Mouse (Mus musculus) thymus, adult 2 months (tissue): Measurements from ENCODE around the gene Pmp22. TPM values are rescaled to one million over a fixed set of nuclear protein-coding genes. Genes with fewer than 3 reads are reported as not detected.

Source experiments
- DNase-seq: peaks from one replicate; pipeline ENCODE4 v3.0.0; 2021
- H3K27ac ChIP-seq: fragments of 200-500 bp; 2 replicates; pipeline ENCODE4 v1.5.1; 2012; ENCODE audit warnings: low read length, control low read depth; ENCODE audit not compliant: control insufficient read depth, insufficient read depth
- H3K27me3 ChIP-seq: fragments of 200-500 bp; 2 replicates; pipeline ENCODE4 v1.6.1; 2012; ENCODE audit warnings: mild to moderate bottlenecking, low read length, moderate library complexity, mixed read lengths; ENCODE audit not compliant: control insufficient read depth, insufficient read depth
- H3K36me3 ChIP-seq: fragments of 200-500 bp; 2 replicates; pipeline ENCODE4 v1.6.1; 2012; ENCODE audit warnings: mild to moderate bottlenecking, low read length, moderate library complexity; ENCODE audit not compliant: control insufficient read depth, insufficient read depth
- H3K4me1 ChIP-seq: fragments of 200-500 bp; replicated peaks from 2 replicates; pipeline ENCODE4 v1.6.1; 2012; ENCODE audit warnings: low read length; ENCODE audit not compliant: control insufficient read depth, insufficient read depth
- H3K4me3 ChIP-seq: fragments of 200-500 bp; 2 replicates; pipeline ENCODE4 v1.5.1; 2012; ENCODE audit warnings: mild to moderate bottlenecking, low read length, control low read depth, moderate library complexity; ENCODE audit not compliant: control insufficient read depth, insufficient read depth
- CTCF ChIP-seq: fragments of 200-500 bp; IDR thresholded peaks from 2 replicates; pipeline ENCODE4 v1.5.1; 2012; ENCODE audit warnings: mild to moderate bottlenecking, control low read depth, low read length, moderate library complexity, borderline replicate concordance; ENCODE audit not compliant: control insufficient read depth, poor library complexity, insufficient read depth; ENCODE audit errors: extremely low read depth
- POLR2A ChIP-seq: fragments of 200-500 bp; IDR thresholded peaks from 2 replicates; pipeline ENCODE4 v1.6.1; 2012; ENCODE audit warnings: mild to moderate bottlenecking, low read length, control low read depth, moderate library complexity; ENCODE audit not compliant: control insufficient read depth, poor library complexity, insufficient read depth; ENCODE audit errors: extremely low read depth
- WGBS: fragments of 180-500 bp; shearing (Covaris S2); methylation state at CpG from one replicate; pipeline ENCODE4 v1.1.7; 2018; 5-methylcytosine and 5-hydroxymethylcytosine counted together
- polyA plus RNA-seq: library from polyadenylated mRNA; depleted of rRNA; stranded (reverse); fragments of >200 nt; gene quantifications from 2 replicates; pipeline ENCODE4 v1.2.3, GENCODE M21; 2012

Pmp22 gene
- polyA plus RNA-seq, 1 experiment: 24.2 TPM

GRCm38 (mm10) chr11:63131001-63131692 lies 2.4 kb downstream of the Pmp22 start:
- no peak overlapping the region for H3K27ac ChIP-seq
- 12% methylated on average over 33 of the region's 33 CpGs for WGBS
- H3K4me1 ChIP-seq: no peaks in the 10 kb centered on the region
- H3K27me3 ChIP-seq: peaks cover 6% of the 10 kb centered on the region; the same call in 1 of the 2 replicates
- TF ChIP-seq CTCF: no peak
- TF ChIP-seq POLR2A: no peak
- H3K36me3 ChIP-seq: no peaks in the 10 kb centered on the region
- no peak for DNase-seq
- no peak overlapping the region for H3K4me3 ChIP-seq

DNA sequence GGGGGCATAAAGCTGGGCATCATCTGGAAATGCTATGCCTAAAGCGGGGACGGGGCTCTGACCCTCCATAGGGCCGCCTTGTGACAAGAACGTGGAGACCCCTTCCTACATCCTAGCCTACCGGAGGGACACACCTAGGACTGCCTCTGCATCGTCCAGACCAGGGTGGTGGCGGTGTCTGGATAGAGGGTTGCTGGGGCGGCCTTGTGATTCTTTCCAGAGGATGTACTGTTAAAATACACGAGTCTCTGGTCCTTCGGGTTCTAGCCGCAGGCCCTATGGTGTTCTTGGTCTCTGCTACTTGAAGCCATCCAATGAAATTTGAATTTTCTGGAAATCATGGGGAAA lies 2.9 kb downstream of the Pmp22 start:
- Histone ChIP-seq H3K4me3 (no peak overlapping the region), H3K27ac (no peak overlapping the region), H3K36me3 (no peaks in the 10 kb centered on the region), H3K4me1 (no peaks in the 10 kb centered on the region), H3K27me3 (peaks cover 6% of the 10 kb centered on the region; the same call in 1 of the 2 replicates)
- DNase-seq: no peak
- WGBS: 11% methylated on average over 11 of the region's 11 CpGs
- TF ChIP-seq CTCF: no peak
- TF ChIP-seq POLR2A: no peak

- WGBS: 12% methylated on average over 11 of the region's 11 CpGs
- peaks cover 6% of the 10 kb centered on the region; the same call in 1 of the 2 replicates for H3K27me3 ChIP-seq
- no peaks in the 10 kb centered on the region for H3K4me1 ChIP-seq
- no peak overlapping the region for H3K4me3 ChIP-seq
- TF ChIP-seq POLR2A (no peak), CTCF (no peak)
- H3K36me3 ChIP-seq: no peaks in the 10 kb centered on the region
- DNase-seq: no peak
- no peak overlapping the region for H3K27ac ChIP-seq
These were observed 3.3 kb downstream of the Pmp22 start for GRCm38 (mm10) chr11:63132151-63132500.

DNA sequence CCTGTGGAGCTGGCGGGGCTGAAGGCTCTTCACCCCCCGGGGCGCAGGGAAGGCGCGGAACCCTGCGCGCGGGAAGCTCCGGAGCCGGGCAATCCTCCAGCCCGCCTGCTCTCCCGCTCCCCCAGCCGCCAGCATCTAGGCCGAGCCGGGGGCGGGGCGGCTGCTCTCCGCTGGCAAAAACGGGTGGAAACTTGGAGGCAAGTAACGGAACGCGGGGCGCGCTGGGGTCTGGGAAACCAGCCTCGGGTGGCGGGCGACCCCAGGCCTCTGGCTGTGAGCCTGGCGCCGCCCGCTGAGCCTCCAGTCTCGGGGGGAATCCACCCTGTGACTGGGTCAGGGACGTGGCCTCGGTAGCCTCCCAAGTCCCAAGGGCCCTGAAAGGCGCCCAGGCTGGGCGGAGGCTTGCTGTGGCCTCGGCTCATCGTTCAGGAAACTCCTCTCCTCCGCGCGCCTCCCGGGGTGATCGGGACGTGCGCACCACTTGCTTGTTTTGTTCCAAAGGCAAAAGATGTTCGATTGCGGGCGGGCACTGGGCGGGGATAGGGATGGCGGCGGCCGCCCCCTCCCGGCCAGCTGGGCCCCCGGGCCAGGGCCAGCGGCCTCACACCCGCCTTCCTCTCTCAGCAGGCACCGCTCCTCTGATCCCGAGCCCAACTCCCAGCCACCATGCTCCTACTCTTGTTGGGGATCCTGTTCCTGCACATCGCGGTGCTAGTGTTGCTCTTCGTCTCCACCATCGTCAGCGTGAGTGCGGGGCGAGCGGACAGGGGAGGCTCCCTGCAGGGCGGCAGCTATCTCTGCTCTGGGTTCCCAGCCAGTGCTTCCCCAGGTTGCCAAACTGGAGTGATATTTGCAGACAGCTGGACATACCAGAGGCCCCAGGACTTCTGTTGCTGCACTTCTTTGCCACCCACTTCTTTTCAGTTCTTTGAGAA lies 4.0 kb downstream of the Pmp22 start:
- 0 out of 2 replicates have a peak overlapping the region, but pooled peaks have one; percentile 10 for H3K4me3 ChIP-seq
- DNase-seq: no peak

DNA sequence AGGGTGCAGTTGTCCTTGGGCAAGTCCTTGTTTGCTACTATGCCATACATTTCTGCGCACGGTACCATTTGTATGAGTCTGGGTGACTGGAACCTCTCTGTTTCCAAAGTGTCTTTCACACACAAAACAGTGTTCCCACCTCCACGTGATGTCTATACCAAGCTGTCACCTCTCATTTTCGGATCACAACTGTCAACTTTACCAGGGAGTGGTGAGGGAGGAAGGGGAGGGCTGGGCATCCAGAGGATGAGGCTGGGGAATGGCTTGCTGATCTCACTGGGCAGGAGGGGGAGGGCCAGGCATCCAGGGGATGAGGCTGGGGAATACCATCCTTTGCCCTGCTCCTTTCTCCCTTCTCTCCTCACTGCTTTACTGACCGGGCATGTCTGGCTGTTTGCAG lies 5.2 kb downstream of the Pmp22 start:
- H3K27ac ChIP-seq: no peak overlapping the region
- H3K4me3 ChIP-seq: no peak overlapping the region
- 85% methylated on average over 5 of the region's 5 CpGs for WGBS
- DNase-seq: no peak
- peaks cover 6% of the 10 kb centered on the region; the same call in 1 of the 2 replicates for H3K27me3 ChIP-seq
- TF ChIP-seq POLR2A (no peak), CTCF (no peak)
- H3K36me3 ChIP-seq: no peaks in the 10 kb centered on the region
- H3K4me1 ChIP-seq: no peaks in the 10 kb centered on the region

More for the DNA sequence above, 4.0 kb downstream of the Pmp22 start:
- no peaks in the 10 kb centered on the region for H3K4me1 ChIP-seq
- H3K27ac ChIP-seq: no peak overlapping the region
- TF ChIP-seq POLR2A: no peak
- TF ChIP-seq CTCF: no peak
- peaks cover 6% of the 10 kb centered on the region; the same call in 1 of the 2 replicates for H3K27me3 ChIP-seq
- no peaks in the 10 kb centered on the region for H3K36me3 ChIP-seq
- 4% methylated on average over 64 of the region's 66 CpGs for WGBS

DNA sequence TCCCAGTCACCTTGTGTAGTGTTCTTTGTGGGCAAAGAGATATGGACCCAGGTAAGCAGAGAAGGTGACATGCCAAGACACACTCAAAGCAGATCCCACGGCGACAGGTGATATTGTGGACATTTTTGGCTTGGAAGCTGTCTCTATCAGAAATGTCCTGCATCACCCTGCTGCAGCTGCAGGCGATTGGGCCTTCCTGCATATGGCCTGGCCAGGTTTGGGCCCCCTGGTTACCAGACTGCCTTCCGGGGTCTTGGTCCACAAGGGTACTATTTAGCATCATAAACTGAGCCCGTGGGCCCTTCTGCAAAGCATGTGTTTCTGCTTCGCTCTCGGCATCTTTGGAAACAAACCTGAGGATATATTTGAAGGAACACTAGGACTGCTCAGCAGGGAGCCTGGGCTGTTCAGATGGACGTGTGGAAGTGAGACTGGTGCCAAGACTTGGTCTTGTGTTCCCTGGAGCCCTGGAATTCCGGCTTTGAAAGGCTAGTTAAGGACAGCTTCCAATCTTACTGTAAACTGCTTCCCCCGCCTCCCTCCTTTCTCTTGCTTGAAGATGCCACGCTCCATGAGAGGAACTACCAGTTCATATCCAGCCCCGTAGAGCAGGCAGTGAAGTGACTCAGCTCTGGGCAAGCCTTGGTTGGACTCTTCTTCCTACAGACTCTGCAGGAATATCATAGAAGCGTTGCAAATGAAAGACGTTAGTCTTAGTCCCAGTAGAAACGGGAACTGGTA lies 6.1 kb downstream of the Pmp22 start:
- Histone ChIP-seq H3K27me3 (peaks cover 2% of the 10 kb centered on the region; the same call in 1 of the 2 replicates), H3K36me3 (no peaks in the 10 kb centered on the region), H3K4me1 (no peaks in the 10 kb centered on the region), H3K4me3 (no peak overlapping the region), H3K27ac (no peak overlapping the region)
- 71% methylated on average over 15 of the region's 15 CpGs for WGBS
- DNase-seq: no peak
- TF ChIP-seq POLR2A (no peak), CTCF (no peak)
